Mouse (Mus musculus) CH12.LX (cell line): ENCODE measurements around the gene Gab3. TPM values are rescaled to one million over a fixed set of nuclear protein-coding genes. Genes with fewer than 3 reads are reported as not detected.

Source experiments
- DNase-seq: peaks from one replicate; pipeline ENCODE4 v3.0.0-alpha.2; 2013; ENCODE audit errors: extremely low read depth
- H3K27ac ChIP-seq: 2 replicates; pipeline ENCODE4 v1.5.1; 2012; ENCODE audit warnings: low read depth, mild to moderate bottlenecking, control low read depth, moderate library complexity; ENCODE audit not compliant: insufficient read depth
- H3K27me3 ChIP-seq: replicated peaks from 2 replicates; pipeline ENCODE3; 2012; ENCODE audit warnings: inconsistent platforms
- H3K36me3 ChIP-seq, 2 experiments: replicated peaks in 1 of 2; 2 replicates each; pipeline versions ENCODE3 to v1.6.1; 2012; ENCODE audit warnings: inconsistent platforms in 1 of 2, low read length in 1 of 2, mild to moderate bottlenecking in 1 of 2, mixed read lengths in 1 of 2, moderate library complexity in 1 of 2; ENCODE audit not compliant: control insufficient read depth in 1 of 2, insufficient read depth in 1 of 2
- H3K4me1 ChIP-seq, 2 experiments: 2 replicates each; pipeline ENCODE4 v1.6.1; 2012; ENCODE audit warnings: inconsistent platforms in 1 of 2, moderate library complexity in 1 of 2; ENCODE audit not compliant: insufficient read depth in 2 of 2, control insufficient read depth in 1 of 2
- H3K4me2 ChIP-seq: 2 replicates; pipeline ENCODE4 v1.6.1; 2012; ENCODE audit warnings: low read depth, mild to moderate bottlenecking, control low read depth; ENCODE audit not compliant: poor library complexity, insufficient read depth, severe bottlenecking
- H3K4me3 ChIP-seq, 3 experiments: fragments of 150-350 bp in 1 of 3; sonication (generic) in 1 of 3; replicated peaks in 1 of 3; 2 replicates each; pipeline versions ENCODE3 to v1.5.1; 2011 to 2012; ENCODE audit warnings: low read depth in 2 of 3, low read length in 2 of 3, mild to moderate bottlenecking in 2 of 3, moderate library complexity in 2 of 3, control low read depth in 1 of 3, improper control_type of control experiment in 1 of 3, inconsistent platforms in 1 of 3, mixed read lengths in 1 of 3; ENCODE audit not compliant: poor library complexity in 1 of 3
- H3K79me2 ChIP-seq: replicated peaks from 2 replicates; pipeline ENCODE4 v1.6.1; 2012; ENCODE audit warnings: mild to moderate bottlenecking, moderate library complexity; ENCODE audit not compliant: control insufficient read depth, poor library complexity, insufficient read depth, severe bottlenecking; ENCODE audit errors: extremely low read depth
- H3K9ac ChIP-seq: 2 replicates; pipeline ENCODE4 v1.6.1; 2012; ENCODE audit warnings: low read depth, mild to moderate bottlenecking, control low read depth, moderate library complexity; ENCODE audit not compliant: insufficient read depth
- H3K9me3 ChIP-seq: replicated peaks from 2 replicates; pipeline ENCODE3; 2012; ENCODE audit warnings: low read length, inconsistent platforms, mixed read lengths
- BHLHE40 ChIP-seq: IDR thresholded peaks from 2 replicates; pipeline ENCODE4 v1.6.1; 2011; ENCODE audit warnings: mild to moderate bottlenecking, low read depth, low read length, improper control_type of control experiment
- E2F4 ChIP-seq: IDR thresholded peaks from 2 replicates; pipeline ENCODE4 v1.6.1; 2011; ENCODE audit warnings: low read depth, low read length, improper control_type of control experiment; ENCODE audit not compliant: insufficient replicate concordance
- ELF1 ChIP-seq: IDR thresholded peaks from 2 replicates; pipeline ENCODE4 v1.6.1; 2014; ENCODE audit warnings: low read depth, mild to moderate bottlenecking, inconsistent platforms, low read length, improper control_type of control experiment
- EP300 ChIP-seq: IDR thresholded peaks from 2 replicates; pipeline ENCODE4 v1.6.1; 2011; ENCODE audit warnings: low read length, improper control_type of control experiment
- ETS1 ChIP-seq: conservative IDR thresholded peaks from 2 replicates; pipeline ENCODE4 v1.6.1; 2012; ENCODE audit warnings: low read depth, mild to moderate bottlenecking, inconsistent platforms, low read length, improper control_type of control experiment, moderate library complexity
- IRF4 ChIP-seq: IDR thresholded peaks from 2 replicates; pipeline ENCODE4 v1.6.1; 2014; ENCODE audit warnings: low read depth, mild to moderate bottlenecking, inconsistent platforms, low read length, improper control_type of control experiment
- JUN ChIP-seq: IDR thresholded peaks from 2 replicates; pipeline ENCODE4 v1.6.1; 2011; ENCODE audit warnings: low read depth, mild to moderate bottlenecking, low read length, improper control_type of control experiment, moderate library complexity; ENCODE audit not compliant: insufficient read depth
- JUND ChIP-seq: conservative IDR thresholded peaks from 2 replicates; pipeline ENCODE4 v1.6.1; 2011; ENCODE audit warnings: low read depth, low read length, improper control_type of control experiment
- MAFK ChIP-seq: IDR thresholded peaks from 2 replicates; pipeline ENCODE4 v1.6.1; 2011; ENCODE audit warnings: low read length, improper control_type of control experiment; ENCODE audit not compliant: insufficient replicate concordance
- MAZ ChIP-seq: IDR thresholded peaks from 2 replicates; pipeline ENCODE4 v1.6.1; 2012; ENCODE audit warnings: low read depth, mild to moderate bottlenecking, inconsistent platforms, low read length, improper control_type of control experiment, moderate library complexity
- MXI1 ChIP-seq: IDR thresholded peaks from 2 replicates; pipeline ENCODE4 v1.6.1; 2011; ENCODE audit warnings: mild to moderate bottlenecking, low read depth, low read length, improper control_type of control experiment
- MYC ChIP-seq: IDR thresholded peaks from 2 replicates; pipeline ENCODE4 v1.6.1; 2011; ENCODE audit warnings: low read depth, mild to moderate bottlenecking, improper control_type of control experiment, low read length
- NELFE ChIP-seq: IDR thresholded peaks from 2 replicates; pipeline ENCODE4 v1.6.1; 2011; ENCODE audit warnings: low read depth, low read length, improper control_type of control experiment
- PAX5 ChIP-seq: IDR thresholded peaks from 2 replicates; pipeline ENCODE4 v1.6.1; 2012; ENCODE audit warnings: low read length, inconsistent platforms, mixed read lengths
- POLR2A ChIP-seq: IDR thresholded peaks from 2 replicates; pipeline ENCODE4 v1.6.1; 2011; ENCODE audit warnings: low read depth, mild to moderate bottlenecking, improper control_type of control experiment, low read length
- POLR2AphosphoS2 ChIP-seq: IDR thresholded peaks from 2 replicates; pipeline ENCODE4 v1.6.1; 2011; ENCODE audit warnings: low read depth, low read length, improper control_type of control experiment
- SIN3A ChIP-seq: IDR thresholded peaks from 2 replicates; pipeline ENCODE4 v1.6.1; 2012; ENCODE audit warnings: low read length, improper control_type of control experiment, inconsistent platforms
- TBP ChIP-seq: conservative IDR thresholded peaks from 2 replicates; pipeline ENCODE4 v1.6.1; 2011; ENCODE audit warnings: low read depth, low read length, improper control_type of control experiment
- TCF12 ChIP-seq: IDR thresholded peaks from 2 replicates; pipeline ENCODE4 v1.6.1; 2014; ENCODE audit warnings: low read depth, mild to moderate bottlenecking, inconsistent platforms, low read length, improper control_type of control experiment
- UBTF ChIP-seq: IDR thresholded peaks from 2 replicates; pipeline ENCODE4 v1.6.1; 2012; ENCODE audit warnings: low read depth, mild to moderate bottlenecking, inconsistent platforms, low read length, improper control_type of control experiment, moderate library complexity
- USF1 ChIP-seq: IDR thresholded peaks from 2 replicates; pipeline ENCODE4 v1.6.1; 2014; ENCODE audit warnings: low read depth, mild to moderate bottlenecking, inconsistent platforms, low read length, improper control_type of control experiment
- USF2 ChIP-seq: conservative IDR thresholded peaks from 2 replicates; pipeline ENCODE4 v1.6.1; 2011; ENCODE audit warnings: low read depth, low read length, improper control_type of control experiment
- ZC3H11A ChIP-seq: IDR thresholded peaks from 2 replicates; pipeline ENCODE4 v1.6.1; 2012; ENCODE audit warnings: low read depth, mild to moderate bottlenecking, inconsistent platforms, low read length, improper control_type of control experiment
- ZKSCAN1 ChIP-seq: IDR thresholded peaks from 2 replicates; pipeline ENCODE4 v1.6.1; 2012; ENCODE audit warnings: low read depth, inconsistent platforms, low read length, improper control_type of control experiment, borderline replicate concordance
- ZMIZ1 ChIP-seq: IDR thresholded peaks from 2 replicates; pipeline ENCODE4 v1.6.1; 2012; ENCODE audit warnings: low read depth, mild to moderate bottlenecking, inconsistent platforms, low read length, improper control_type of control experiment
- ZNF384 ChIP-seq: IDR thresholded peaks from 2 replicates; pipeline ENCODE4 v1.6.1; 2012; ENCODE audit warnings: low read depth, low read length, improper control_type of control experiment, inconsistent platforms
- dilution Hi-C: fragments of 300-500 bp; cut with MboI; formaldehyde crosslinking; loops from 2 replicates; pipeline ENCODE4 v1.14.3; 2020; ENCODE audit warnings: low sequenced_read_pairs; ENCODE audit not compliant: extremely low pct_unique_long_range_greater_than_20kb, extremely low pct_ligation_motif_present
- in situ Hi-C: fragments of 300-500 bp; cut with MboI; formaldehyde crosslinking; loops from 3 replicates; pipeline ENCODE4 v1.14.3; 2019; ENCODE audit warnings: low sequenced_read_pairs, low pct_ligation_motif_present, low pct_unique_long_range_greater_than_20kb, mixed read lengths
- polyA plus RNA-seq: library from polyadenylated mRNA; unstranded; fragments of >175 nt; gene quantifications from 2 replicates; pipeline ENCODE4 v1.2.1, GENCODE M21; 2012; ENCODE audit warnings: low read depth; ENCODE audit not compliant: insufficient read length
- total RNA-seq, 2 experiments: library from RNA; depleted of rRNA; stranded (reverse); fragments of 300-350 nt in 1 of 2; fragments of >200 nt in 1 of 2; gene quantifications; 2 replicates each; pipeline ENCODE4 v1.2.3; 2012 to 2014

The Gab3 gene
- total and polyA plus RNA-seq, 3 experiments = 0.21 to 0.64 (median 0.42) TPM

DNA sequence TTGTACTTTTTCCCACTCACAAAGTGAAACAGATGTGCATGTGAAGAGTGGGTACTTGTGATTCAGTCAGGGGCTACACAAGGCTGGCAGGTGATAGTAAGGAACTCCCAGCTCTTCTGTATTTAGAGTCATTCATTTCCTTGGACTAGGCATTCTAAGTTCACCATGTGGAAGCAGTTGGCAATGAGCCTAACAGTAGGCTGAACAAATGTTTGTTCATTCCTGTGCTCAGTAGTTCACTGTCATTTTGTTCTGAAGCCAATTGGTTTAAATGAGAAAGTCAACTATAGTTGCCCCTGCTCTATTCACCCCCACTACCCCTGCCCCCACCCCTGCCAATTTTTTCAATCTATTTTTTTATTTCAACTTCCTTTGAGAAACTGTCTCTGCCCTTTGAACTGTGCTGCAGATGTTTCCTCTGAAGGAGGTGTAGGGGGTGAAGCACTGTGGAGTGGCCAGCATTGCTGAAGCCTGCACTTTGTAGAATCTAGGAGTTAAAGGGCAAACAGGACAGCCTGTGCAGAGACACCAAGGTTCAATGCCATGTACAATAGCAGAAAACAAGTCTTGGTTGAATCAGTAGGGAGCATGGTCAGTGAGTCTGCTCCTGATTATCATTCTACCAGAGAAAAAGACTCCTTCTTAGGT is 43.2 kb upstream of the Gab3 start:
- peaks cover 0 to 10% of the 10 kb centered on the region in 2 experiments; a peak in 2 of 4 replicates for H3K4me1 ChIP-seq
- no peak overlapping the region for H3K27ac ChIP-seq
- no peaks in the 10 kb centered on the region for H3K27me3 ChIP-seq
- DNase-seq = no peak
- 0 out of 2 replicates have a peak, but pooled peaks cover 3% of the 10 kb centered on the region for H3K79me2 ChIP-seq
- no peak for TF ChIP-seq MYC
- no peak for TF ChIP-seq SIN3A
- TF ChIP-seq UBTF = no peak
- no peak for TF ChIP-seq TBP
- no peak for TF ChIP-seq MAZ
- no peak for TF ChIP-seq USF2
- TF ChIP-seq POLR2AphosphoS2 = no peak
- no peak for TF ChIP-seq ZC3H11A
- no peak for TF ChIP-seq MXI1
- H3K36me3 ChIP-seq = peaks cover 0 to 7% of the 10 kb centered on the region in 2 experiments
- no peak overlapping the region for H3K4me3 ChIP-seq
- H3K9ac ChIP-seq = no peak overlapping the region
- peak overlapping the region; percentile 50; the same call in 1 of the 2 replicates for H3K4me2 ChIP-seq
- H3K9me3 ChIP-seq = no peaks in the 10 kb centered on the region
- in situ Hi-C loops (no loop called here), dilution Hi-C loops (no loop called here)

DNA sequence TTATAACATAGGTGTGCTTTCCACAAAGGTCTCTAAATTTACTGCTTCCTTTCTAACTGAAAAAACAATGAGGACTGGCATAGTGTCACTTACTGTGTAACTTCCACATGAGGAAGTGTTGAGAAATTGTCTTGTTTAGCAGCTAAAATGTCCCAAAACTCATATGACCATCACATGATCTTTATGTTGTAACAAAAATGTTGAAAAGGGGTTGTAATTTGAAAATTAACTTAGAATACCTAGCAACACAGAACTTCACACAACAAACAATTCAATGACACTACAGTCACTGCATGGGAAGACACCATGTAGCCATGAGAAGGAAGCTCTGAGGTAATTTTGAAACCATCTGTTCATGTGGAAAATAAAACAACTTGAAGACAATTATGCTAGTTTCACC is 41.6 kb upstream of the Gab3 start:
- dilution Hi-C loops = no loop called here
- no peak for TF ChIP-seq POLR2A
- TF ChIP-seq PAX5 = no peak
- TF ChIP-seq EP300 = 0 out of 2 replicates have a peak, but pooled peaks have one; percentile 20
- TF ChIP-seq ZNF384 = no peak
- Histone ChIP-seq H3K27ac (no peak overlapping the region), H3K36me3 (peaks cover 0 to 7% of the 10 kb centered on the region in 2 experiments), H3K4me2 (no peak overlapping the region), H3K4me3 (no peak overlapping the region), H3K4me1 (peaks cover 0 to 10% of the 10 kb centered on the region in 2 experiments; a peak in 2 of 4 replicates), H3K79me2 (0 out of 2 replicates have a peak, but pooled peaks cover 3% of the 10 kb centered on the region), H3K9me3 (no peaks in the 10 kb centered on the region), H3K27me3 (no peaks in the 10 kb centered on the region), H3K9ac (no peak overlapping the region)
- in situ Hi-C loops = no loop called here
- DNase-seq = no peak

DNA sequence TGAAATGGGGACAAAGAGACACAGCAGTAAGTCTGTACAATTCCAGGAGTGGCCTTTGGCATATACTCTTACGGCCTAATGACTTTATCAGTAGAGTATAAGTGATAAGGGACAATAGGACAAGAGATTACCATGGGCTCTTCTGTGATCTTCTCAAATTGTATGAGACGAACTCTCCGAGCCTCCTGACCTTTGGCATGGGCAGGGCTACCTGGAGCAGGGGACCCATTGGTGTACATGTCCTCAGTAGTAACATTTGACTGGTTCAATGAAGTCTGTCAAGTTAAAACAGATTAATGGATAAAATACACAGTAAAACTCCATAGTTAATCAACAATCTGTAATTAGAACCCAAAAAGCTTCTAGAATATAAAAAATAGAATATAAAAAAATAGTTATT is 40.3 kb upstream of the Gab3 start:
- Histone ChIP-seq H3K9me3 (no peaks in the 10 kb centered on the region), H3K27ac (no peak overlapping the region), H3K4me2 (no peak overlapping the region), H3K4me3 (no peak overlapping the region), H3K79me2 (0 out of 2 replicates have a peak, but pooled peaks cover 3% of the 10 kb centered on the region), H3K9ac (no peak overlapping the region), H3K27me3 (no peaks in the 10 kb centered on the region), H3K36me3 (peaks cover 0 to 10% of the 10 kb centered on the region in 2 experiments), H3K4me1 (peaks cover 0 to 8% of the 10 kb centered on the region in 2 experiments; a peak in 1 of 4 replicates)
- no peak for DNase-seq
- in situ Hi-C loops (no loop called here), dilution Hi-C loops (no loop called here)
- TF ChIP-seq ZMIZ1 (no peak), ZC3H11A (no peak), ZKSCAN1 (no peak), BHLHE40 (no peak), USF1 (no peak), MAFK (no peak), JUND (no peak), ELF1 (no peak), E2F4 (no peak), USF2 (no peak), IRF4 (no peak), NELFE (no peak), MAZ (no peak), JUN (no peak), ETS1 (no peak), MXI1 (no peak), TCF12 (no peak)
